Mouse (Mus musculus) heart, adult 11 months (tissue): ENCODE data around the gene 4930469K13Rik.
"Not testable (repeated sequence)": the region's sequence is repeated elsewhere in the genome, so short reads cannot be mapped to it uniquely, and the experiment has no call there.

ENCODE experiments used
- DNase-seq: peaks from one replicate; pipeline ENCODE4 v3.0.0; 2022

The 4930469K13Rik gene

GRCm38 (mm10) chr11:34098422-34098821 lies at the start of gene 4930469K13Rik:
Gene 4930469K13Rik, minus strand, starts transcription at chr11:34098554.
- peak; percentile 80 for DNase-seq

DNA sequence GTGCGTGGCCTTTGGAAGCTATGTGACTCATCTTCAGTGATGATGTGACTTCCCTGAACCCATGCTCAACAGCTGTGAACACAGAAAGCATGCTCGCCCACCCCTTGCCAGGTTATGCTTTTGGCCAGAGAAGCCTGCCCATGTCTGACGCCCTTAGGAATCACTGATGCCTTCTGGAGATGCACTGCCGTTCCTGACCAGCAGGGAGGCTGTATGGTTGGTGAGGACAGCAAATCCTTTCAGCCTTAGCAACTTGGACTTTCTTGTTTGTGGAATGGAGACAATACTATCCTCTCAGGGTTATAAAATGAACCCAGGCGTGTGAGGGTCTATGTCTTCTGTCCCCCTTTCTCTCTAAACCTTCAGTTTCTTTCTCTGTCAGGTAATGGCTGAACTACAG lies 48.6 kb upstream of the 4930469K13Rik start:
- DNase-seq, result peak; percentile 45

- peak; percentile 58 for DNase-seq
Measured at GRCm38 (mm10) chr11:34144421-34144820, 46.1 kb upstream of the 4930469K13Rik start.

- DNase-seq, result peak; percentile 68
Measured at GRCm38 (mm10) chr11:34143984-34144383, 45.6 kb upstream of the 4930469K13Rik start.

- DNase-seq, result no peak
Measured at GRCm38 (mm10) chr11:34139296-34139695, 40.9 kb upstream of the 4930469K13Rik start.

DNA sequence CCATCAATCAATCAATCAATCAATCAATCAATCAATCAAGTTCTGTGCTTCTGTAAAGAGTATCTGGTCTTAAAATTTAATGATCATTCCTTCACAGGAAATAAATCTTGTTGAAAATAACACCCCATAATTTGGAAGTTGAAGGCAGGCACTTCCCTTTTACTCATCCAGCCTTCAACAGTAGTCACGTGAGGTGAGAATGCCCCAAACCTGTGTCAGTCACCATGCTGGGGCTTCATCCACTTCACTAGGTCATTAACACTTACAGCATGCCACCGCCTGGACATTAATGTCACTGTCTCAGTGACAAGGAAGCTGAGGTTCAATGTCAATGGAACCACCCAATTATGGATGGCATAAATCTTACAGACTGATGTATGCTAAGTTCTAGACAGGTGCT lies 30.1 kb upstream of the 4930469K13Rik start:
- DNase-seq, result peak; percentile 76

- DNase-seq, result not testable (repeated sequence)
Measured at GRCm38 (mm10) chr11:34125727-34126126, 27.4 kb upstream of the 4930469K13Rik start.

DNA sequence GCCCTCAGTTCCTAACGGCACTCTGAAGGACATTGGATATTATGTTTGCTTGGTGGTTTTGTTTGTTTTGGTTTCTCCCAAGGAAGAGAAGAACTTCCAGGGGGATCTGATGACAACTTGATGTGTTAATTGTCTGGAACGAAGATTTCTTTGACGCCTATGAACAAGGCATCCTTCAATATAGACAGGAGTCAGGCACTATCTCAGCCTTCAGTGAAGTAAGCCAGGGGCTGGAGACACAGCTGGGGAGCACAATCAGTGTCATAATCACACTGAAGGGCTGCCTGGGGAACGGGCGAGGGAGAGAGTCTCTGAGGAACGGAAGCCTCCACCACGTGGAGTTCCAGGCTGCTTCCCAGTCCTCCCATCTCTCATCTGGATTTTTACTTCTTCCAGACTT lies 26.5 kb upstream of the 4930469K13Rik start:
- peak; percentile 87 for DNase-seq

DNA sequence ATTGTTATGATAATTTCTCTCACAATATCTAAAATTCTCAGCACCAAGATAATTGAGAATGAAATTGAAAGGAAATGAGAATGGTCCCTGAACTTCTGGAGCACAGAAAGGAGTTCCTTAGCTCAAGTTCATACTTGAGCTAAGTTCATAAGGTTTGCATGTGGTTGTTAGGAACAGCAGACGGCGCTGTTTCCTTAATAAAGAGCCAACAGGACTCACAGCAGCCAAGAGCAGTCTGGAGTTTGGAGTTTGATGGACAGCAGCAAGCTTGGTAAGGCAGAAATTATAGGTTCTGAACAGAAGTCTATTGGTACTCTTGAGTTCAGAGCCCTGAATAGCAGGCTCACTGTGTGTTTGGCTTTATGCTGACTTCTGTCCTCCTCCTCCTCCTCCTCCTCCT lies 24.8 kb upstream of the 4930469K13Rik start:
- no peak for DNase-seq

- DNase-seq, result no peak
Measured at GRCm38 (mm10) chr11:34118319-34118718, 20.0 kb upstream of the 4930469K13Rik start.

- no peak for DNase-seq
Measured at GRCm38 (mm10) chr11:34117581-34117980, 19.2 kb upstream of the 4930469K13Rik start.

DNA sequence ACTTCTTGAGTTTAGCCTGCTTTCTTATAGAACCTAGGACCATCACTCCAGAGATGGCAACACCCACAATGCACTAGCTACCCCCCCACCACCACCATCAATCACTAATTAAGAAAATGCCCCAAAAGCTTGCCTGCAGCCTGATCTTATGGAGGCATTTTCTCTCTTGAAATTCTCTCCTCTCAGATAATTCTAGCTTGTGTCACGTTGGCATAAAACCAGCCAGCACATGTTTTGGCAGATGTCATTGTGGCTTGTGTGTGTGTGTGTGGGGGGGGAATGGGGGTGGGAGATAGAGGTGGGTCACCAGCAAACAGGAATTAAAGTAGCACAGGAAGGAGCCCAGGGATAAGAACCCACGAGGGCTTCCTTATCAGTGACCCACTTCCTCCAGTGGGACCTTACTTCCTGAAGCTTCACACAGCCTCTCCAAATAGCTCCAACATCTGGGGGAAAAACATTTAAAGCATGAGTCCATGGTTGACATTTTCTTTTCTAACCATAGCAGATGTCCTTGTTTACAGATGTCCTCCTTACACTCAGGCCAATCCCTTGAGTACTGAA lies 18.3 kb upstream of the 4930469K13Rik start:
- DNase-seq, result peak; percentile 95

- peak; percentile 74 for DNase-seq
Measured at GRCm38 (mm10) chr11:34113760-34114159, 15.4 kb upstream of the 4930469K13Rik start.

GRCm38 (mm10) chr11:34112781-34113380 lies 14.5 kb upstream of the 4930469K13Rik start:
- DNase-seq, result no peak

DNA sequence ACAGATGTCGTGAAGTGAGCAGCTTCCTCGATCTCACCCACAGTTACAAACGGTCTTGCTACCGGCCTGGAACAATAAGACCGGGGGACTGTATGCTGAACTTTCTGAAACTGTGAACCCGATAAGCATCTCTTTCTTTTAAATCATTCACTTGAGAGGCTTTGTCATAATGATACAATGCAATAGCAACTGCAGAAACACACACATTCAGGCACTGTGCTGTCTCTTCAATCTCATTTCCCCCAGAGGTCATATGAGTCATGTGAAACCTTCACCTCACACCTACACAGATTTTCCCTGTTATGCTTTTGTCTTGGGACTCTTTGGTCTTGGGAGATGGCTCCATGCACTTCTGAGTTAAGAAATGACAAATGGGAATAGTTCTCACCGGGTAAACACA lies 13.6 kb upstream of the 4930469K13Rik start:
- DNase-seq, result no peak

DNA sequence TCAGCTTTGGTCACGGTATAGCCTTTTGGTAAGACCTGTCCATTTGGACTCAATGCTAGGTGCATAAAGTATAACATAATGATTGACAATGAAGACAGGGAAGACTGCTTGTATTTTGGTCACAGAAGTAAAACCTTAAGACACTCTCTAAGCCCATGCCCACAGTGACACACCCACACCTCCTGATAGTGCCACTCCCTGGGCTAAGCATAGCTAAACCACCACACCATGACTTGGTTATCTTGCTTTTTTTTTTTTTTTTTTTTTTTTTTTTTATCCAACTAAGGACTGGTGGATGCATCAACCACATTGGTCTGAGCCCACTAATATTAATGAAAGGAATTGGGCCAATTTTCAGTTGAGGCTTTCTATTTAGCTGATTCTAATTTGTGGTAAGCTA lies 10.9 kb upstream of the 4930469K13Rik start:
- no peak for DNase-seq

- peak; percentile 52 for DNase-seq
Measured at GRCm38 (mm10) chr11:34104919-34105318, 6.6 kb upstream of the 4930469K13Rik start.

DNA sequence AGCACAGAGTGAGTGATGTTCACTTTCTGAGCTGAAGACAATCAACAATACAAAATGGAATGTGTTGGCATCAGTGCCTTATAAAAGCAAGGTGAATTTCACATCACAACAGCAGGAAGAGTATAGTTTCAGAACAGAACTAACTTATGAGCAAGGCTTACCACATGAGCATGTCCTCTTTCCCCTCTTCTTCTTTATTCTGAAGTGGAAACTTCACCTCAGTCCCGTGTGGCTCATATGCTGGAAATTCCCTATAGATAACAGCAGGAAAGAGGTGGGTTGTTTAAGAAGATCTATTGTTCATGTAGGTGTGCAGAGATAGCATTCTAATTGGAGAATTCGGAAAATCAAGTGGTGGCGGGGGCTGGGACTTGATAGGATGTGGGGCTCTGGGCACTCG lies 3.5 kb upstream of the 4930469K13Rik start:
- peak; percentile 25 for DNase-seq

- peak; percentile 68 for DNase-seq
Measured at GRCm38 (mm10) chr11:34087064-34087463, 11.3 kb downstream of the 4930469K13Rik start.

- peak; percentile 85 for DNase-seq
Measured at GRCm38 (mm10) chr11:34086164-34086751, 12.1 kb downstream of the 4930469K13Rik start.

- peak; percentile 40 for DNase-seq
Measured at GRCm38 (mm10) chr11:34084639-34085038, 13.7 kb downstream of the 4930469K13Rik start.

DNA sequence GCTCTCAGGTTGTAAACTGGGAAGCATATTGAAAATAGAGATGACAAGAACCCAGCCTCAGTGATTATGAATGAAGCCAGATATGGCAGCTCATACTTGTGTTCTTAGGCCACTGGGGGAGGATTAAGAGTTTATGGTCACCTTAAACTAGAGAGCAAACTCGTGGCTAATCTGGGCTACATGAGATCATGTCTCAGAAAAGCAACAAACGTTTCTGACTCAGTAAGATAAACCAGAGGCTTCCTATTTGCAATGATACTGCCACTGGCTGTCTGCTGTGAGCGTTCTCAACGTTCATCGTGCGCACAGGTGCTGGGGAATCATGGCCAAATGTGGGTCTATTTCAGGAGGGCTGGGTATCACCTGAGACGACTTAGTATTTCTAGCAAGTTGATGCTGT lies 14.6 kb downstream of the 4930469K13Rik start:
- peak; percentile 82 for DNase-seq

- DNase-seq, result no peak
Measured at GRCm38 (mm10) chr11:34079542-34080464, 18.6 kb downstream of the 4930469K13Rik start.
